Mouse (Mus musculus): ENCODE measurements around the gene Mecom. TPM values are rescaled to one million over a fixed set of nuclear protein-coding genes. Genes with fewer than 3 reads are reported as not detected.
A peak's percentile ranks its signal among the peaks of the same experiment; 100 is the strongest.

Gene Mecom
- total and polyA plus RNA-seq, 2 experiments from 2014 or later = 1.9 to 3.9 TPM

GRCm38 (mm10) chr3:30000260-30000659 is 547.5 kb downstream of the Mecom start:
- no peak overlapping the region for H3K4me2 ChIP-seq (ENCODE audit: low read depth)
- no peaks in the 10 kb centered on the region for H3K36me3 ChIP-seq (ENCODE audit: insufficient read depth)
- no peaks in the 10 kb centered on the region; the same call in 1 of the 2 replicates for H3K27me3 ChIP-seq (ENCODE audit: insufficient read depth, low read length)
- no peaks in the 10 kb centered on the region for H3K9me3 ChIP-seq (ENCODE audit: low read length)
- 67% methylated on average over 7 of the region's 7 CpGs for WGBS
- H3K27ac ChIP-seq (ENCODE audit: low read depth, low read length) = no peak overlapping the region
- H3K9ac ChIP-seq = no peak overlapping the region
- no peak overlapping the region for H3K4me3 ChIP-seq (ENCODE audit: low read depth, low read length)
- ATAC-seq (no peak), DNase-seq (no peak)
- TF ChIP-seq CTCF (IDR thresholded peaks at IDR 0.05; ENCODE audit: low read depth) = no peak
- H3K4me1 ChIP-seq (ENCODE audit: insufficient read depth) = 0 out of 2 replicates have a peak, but pooled peaks cover 2% of the 10 kb centered on the region

DNA sequence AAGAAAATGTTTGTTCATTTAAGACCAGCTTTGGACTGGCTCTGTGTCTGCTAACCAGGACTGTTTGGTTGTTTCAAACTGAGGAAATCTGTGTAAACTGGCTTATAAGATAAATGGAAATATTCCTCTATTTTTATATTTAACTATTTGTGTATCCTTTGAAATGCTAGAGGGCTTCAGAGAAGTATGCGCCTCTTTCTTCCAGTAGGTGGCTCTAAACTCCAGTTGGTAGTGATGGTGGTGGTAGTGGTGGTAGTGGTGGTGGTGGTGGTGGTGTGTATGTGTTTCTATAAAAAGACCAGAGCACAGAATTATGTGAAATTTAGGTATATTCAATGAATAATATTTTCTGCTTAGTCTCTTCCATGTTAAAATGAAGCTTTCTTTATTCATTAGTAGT is 548.8 kb downstream of the Mecom start:
- H3K27ac ChIP-seq (ENCODE audit: low read depth, low read length) = no peak overlapping the region
- no peak overlapping the region for H3K9ac ChIP-seq
- H3K4me2 ChIP-seq (ENCODE audit: low read depth) = no peak overlapping the region
- no peaks in the 10 kb centered on the region; the same call in 1 of the 2 replicates for H3K27me3 ChIP-seq (ENCODE audit: insufficient read depth, low read length)
- TF ChIP-seq CTCF (IDR thresholded peaks at IDR 0.05; ENCODE audit: low read depth) = peak; percentile 52
- DNase-seq (no peak), ATAC-seq (no peak)
- H3K4me1 ChIP-seq (ENCODE audit: insufficient read depth) = no peaks in the 10 kb centered on the region
- no peaks in the 10 kb centered on the region for H3K36me3 ChIP-seq (ENCODE audit: insufficient read depth)
- H3K9me3 ChIP-seq (ENCODE audit: low read length) = no peaks in the 10 kb centered on the region
- no peak overlapping the region for H3K4me3 ChIP-seq (ENCODE audit: low read depth, low read length)
- WGBS = 40% methylated on average over 1 of the region's 1 CpGs

DNA sequence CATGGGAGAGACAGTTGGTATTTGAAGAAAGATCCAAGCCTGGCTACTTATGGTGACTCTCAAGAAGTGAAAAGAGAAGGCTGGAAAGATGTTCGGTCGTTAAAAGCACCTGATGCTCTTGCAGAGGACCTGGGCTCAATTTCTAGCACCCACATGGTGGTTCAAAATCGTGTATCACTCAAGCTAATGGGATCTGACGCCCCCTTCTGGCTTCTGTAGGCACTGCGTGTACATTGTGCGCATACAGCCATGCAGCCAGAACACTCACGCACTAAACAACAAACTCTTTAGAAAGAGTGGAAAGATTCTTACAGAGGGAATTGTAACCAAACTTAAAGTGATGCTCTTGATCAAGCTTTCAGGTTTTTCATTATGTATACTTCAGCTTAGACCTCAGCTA is 550.7 kb downstream of the Mecom start:
- WGBS = 85% methylated on average over 7 of the region's 7 CpGs
- TF ChIP-seq CTCF (IDR thresholded peaks at IDR 0.05; ENCODE audit: low read depth) = no peak
- no peak overlapping the region for H3K27ac ChIP-seq (ENCODE audit: low read depth, low read length)

DNA sequence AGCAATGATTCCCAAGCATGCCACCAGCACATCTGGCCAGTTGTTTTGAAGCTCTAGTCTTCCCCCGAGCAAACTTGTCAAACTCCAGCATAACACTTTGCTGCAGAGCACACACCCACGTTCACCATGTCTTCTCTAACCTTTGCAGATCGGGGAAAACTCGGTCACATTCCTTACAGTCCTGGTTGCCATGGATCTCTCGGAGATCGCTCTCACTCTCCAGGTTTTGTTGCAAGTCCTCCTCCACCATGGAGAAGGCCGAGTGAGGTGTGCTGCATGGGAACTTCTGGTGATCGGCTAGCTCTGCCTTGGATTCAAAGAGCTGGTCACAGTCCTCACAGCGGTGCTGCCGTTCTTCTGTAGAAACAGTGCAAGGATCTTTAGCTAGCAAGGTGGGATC is 554.5 kb downstream of the Mecom start:
- Histone ChIP-seq H3K9ac (no peak overlapping the region), H3K4me3 (ENCODE audit: low read depth, low read length) (no peak overlapping the region), H3K4me2 (ENCODE audit: low read depth) (no peak overlapping the region), H3K27ac (ENCODE audit: low read depth, low read length) (no peak overlapping the region), H3K9me3 (ENCODE audit: low read length) (no peaks in the 10 kb centered on the region), H3K4me1 (ENCODE audit: insufficient read depth) (no peaks in the 10 kb centered on the region), H3K36me3 (ENCODE audit: insufficient read depth) (no peaks in the 10 kb centered on the region), H3K27me3 (ENCODE audit: insufficient read depth, low read length) (no peaks in the 10 kb centered on the region)
- ATAC-seq (no peak), DNase-seq (no peak)
- no peak for TF ChIP-seq CTCF (IDR thresholded peaks at IDR 0.05; ENCODE audit: low read depth)
- whole genome bisulfite sequencing = 84% methylated on average over 10 of the region's 10 CpGs

More for the DNA sequence above, 550.7 kb downstream of the Mecom start:
- Histone ChIP-seq H3K4me2 (ENCODE audit: low read depth) (no peak overlapping the region), H3K4me3 (ENCODE audit: low read depth, low read length) (no peak overlapping the region), H3K9me3 (ENCODE audit: low read length) (no peaks in the 10 kb centered on the region), H3K4me1 (ENCODE audit: insufficient read depth) (no peaks in the 10 kb centered on the region), H3K27me3 (ENCODE audit: insufficient read depth, low read length) (no peaks in the 10 kb centered on the region), H3K9ac (no peak overlapping the region), H3K36me3 (ENCODE audit: insufficient read depth) (no peaks in the 10 kb centered on the region)
- DNase-seq (no peak), ATAC-seq (no peak)

DNA sequence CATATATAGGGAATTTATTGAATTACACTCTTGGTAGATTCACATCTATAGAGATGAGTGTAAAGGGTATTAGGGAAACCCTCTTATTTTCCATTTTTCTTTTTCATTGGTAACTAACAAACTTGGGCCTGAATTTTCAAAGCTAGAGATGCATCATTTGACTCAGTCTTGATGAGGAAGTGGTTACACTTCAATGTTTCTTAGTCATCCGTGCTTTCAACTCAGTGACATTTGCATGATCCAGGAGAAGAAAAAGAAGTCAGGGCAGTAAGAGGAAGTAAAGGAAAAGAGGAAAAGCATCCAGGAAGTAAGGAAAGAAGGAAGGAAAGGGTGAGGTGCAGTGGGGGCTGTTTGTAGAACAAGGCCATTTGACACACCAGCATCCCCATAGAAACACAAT is 556.3 kb downstream of the Mecom start:
- 95% methylated on average over 1 of the region's 1 CpGs for WGBS
- no peak overlapping the region for H3K27ac ChIP-seq (ENCODE audit: low read depth, low read length)
- H3K27me3 ChIP-seq (ENCODE audit: insufficient read depth, low read length) = no peaks in the 10 kb centered on the region
- TF ChIP-seq CTCF (IDR thresholded peaks at IDR 0.05; ENCODE audit: low read depth) = no peak
- no peaks in the 10 kb centered on the region for H3K9me3 ChIP-seq (ENCODE audit: low read length)
- H3K9ac ChIP-seq = no peak overlapping the region
- ATAC-seq (no peak), DNase-seq (no peak)
- no peaks in the 10 kb centered on the region for H3K4me1 ChIP-seq (ENCODE audit: insufficient read depth)
- no peak overlapping the region for H3K4me2 ChIP-seq (ENCODE audit: low read depth)
- H3K36me3 ChIP-seq (ENCODE audit: insufficient read depth) = no peaks in the 10 kb centered on the region
- no peak overlapping the region for H3K4me3 ChIP-seq (ENCODE audit: low read depth, low read length)

DNA sequence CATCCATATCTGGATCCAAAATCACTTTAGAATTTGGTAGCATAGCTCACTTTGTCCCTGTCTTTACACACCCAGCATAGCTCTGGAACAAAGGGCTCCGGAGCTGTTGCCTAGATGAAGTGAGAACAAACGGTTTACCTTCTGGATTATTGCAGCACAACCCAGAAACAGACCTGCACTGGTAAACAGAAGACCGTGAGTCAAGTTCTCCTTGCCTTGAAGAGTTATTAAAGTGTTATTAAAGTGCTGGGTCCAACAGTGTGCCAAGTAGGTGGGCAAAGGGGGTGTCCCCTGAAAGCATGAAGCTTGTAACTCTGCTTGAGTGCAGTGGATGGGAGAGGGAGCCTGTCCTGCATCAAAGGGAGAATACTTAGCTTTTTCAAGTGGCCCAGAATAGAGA is 563.4 kb downstream of the Mecom start:
- H3K27me3 ChIP-seq (ENCODE audit: insufficient read depth, low read length) = no peaks in the 10 kb centered on the region
- no peak for TF ChIP-seq CTCF (IDR thresholded peaks at IDR 0.05; ENCODE audit: low read depth)
- WGBS = 86% methylated on average over 3 of the region's 3 CpGs
- no peak overlapping the region for H3K4me2 ChIP-seq (ENCODE audit: low read depth)
- H3K4me1 ChIP-seq (ENCODE audit: insufficient read depth) = no peaks in the 10 kb centered on the region
- no peaks in the 10 kb centered on the region for H3K36me3 ChIP-seq (ENCODE audit: insufficient read depth)
- H3K9ac ChIP-seq = no peak overlapping the region
- ATAC-seq = no peak
- no peak overlapping the region for H3K27ac ChIP-seq (ENCODE audit: low read depth, low read length)
- no peak overlapping the region for H3K4me3 ChIP-seq (ENCODE audit: low read depth, low read length)
- no peak for DNase-seq
- H3K9me3 ChIP-seq (ENCODE audit: low read length) = no peaks in the 10 kb centered on the region

DNA sequence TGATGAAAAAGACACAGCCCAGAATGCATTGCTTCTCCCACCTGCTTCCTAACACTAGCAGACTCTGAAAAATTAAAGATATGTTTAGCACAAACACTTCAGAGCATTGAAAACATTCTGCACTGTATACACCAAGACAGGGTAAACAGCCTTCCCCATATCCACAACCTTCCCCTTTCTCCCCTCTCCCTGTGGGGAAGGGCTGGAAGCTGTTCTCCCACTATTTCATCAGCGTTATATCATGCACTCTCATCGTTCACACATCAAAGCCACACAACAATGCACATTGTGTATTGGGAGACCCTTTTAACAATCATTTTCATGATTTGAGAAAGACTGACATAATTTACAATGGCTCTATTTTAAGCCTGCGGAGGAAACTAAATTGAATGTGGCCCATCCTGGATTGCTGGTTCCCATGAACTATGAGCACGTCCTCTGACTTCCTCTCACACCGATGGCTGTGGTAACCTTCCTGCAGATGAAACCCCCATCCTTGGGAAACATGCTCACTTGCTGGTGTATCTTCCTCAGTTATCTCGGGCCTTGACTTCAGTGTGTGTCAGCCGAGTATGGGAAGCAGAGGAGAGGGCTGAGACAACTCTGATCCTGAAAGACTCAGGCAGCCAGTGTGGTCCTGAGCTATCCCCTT is 566.4 kb downstream of the Mecom start:
- no peaks in the 10 kb centered on the region for H3K36me3 ChIP-seq (ENCODE audit: insufficient read depth)
- no peak overlapping the region for H3K27ac ChIP-seq (ENCODE audit: low read depth, low read length)
- no peak overlapping the region for H3K9ac ChIP-seq
- no peaks in the 10 kb centered on the region for H3K27me3 ChIP-seq (ENCODE audit: insufficient read depth, low read length)
- H3K9me3 ChIP-seq (ENCODE audit: low read length) = no peaks in the 10 kb centered on the region
- WGBS = 72% methylated on average over 7 of the region's 7 CpGs
- H3K4me1 ChIP-seq (ENCODE audit: insufficient read depth) = no peaks in the 10 kb centered on the region
- ATAC-seq (no peak), DNase-seq (no peak)
- no peak for TF ChIP-seq CTCF (IDR thresholded peaks at IDR 0.05; ENCODE audit: low read depth)
- H3K4me2 ChIP-seq (ENCODE audit: low read depth) = no peak overlapping the region
- H3K4me3 ChIP-seq (ENCODE audit: low read depth, low read length) = no peak overlapping the region

Data from forebrain, postnatal 0 days (tissue).